Mouse (Mus musculus): ENCODE results near the gene Cygb.
"Not testable (repeated sequence)": the region's sequence is repeated elsewhere in the genome, so short reads cannot be mapped to it uniquely, and the experiment has no call there.

Gene Cygb

GRCm38 (mm10) chr11:116615735-116616437 is 38.2 kb downstream of the Cygb start:
- DNase-seq (ENCODE audit: low spot score), result peak; percentile 58

GRCm38 (mm10) chr11:116613234-116613633 is 40.9 kb downstream of the Cygb start:
- DNase-seq (ENCODE audit: low spot score), result no peak

- DNase-seq (ENCODE audit: low spot score), result no peak
Observed at GRCm38 (mm10) chr11:116612554-116612953, 41.6 kb downstream of the Cygb start.

GRCm38 (mm10) chr11:116611883-116612282 is 42.2 kb downstream of the Cygb start:
- no peak for DNase-seq (ENCODE audit: low spot score)

- not testable (repeated sequence) for DNase-seq (ENCODE audit: low spot score)
Observed at GRCm38 (mm10) chr11:116611168-116611567, 42.9 kb downstream of the Cygb start.

- peak; percentile 43 for DNase-seq (ENCODE audit: low spot score)
Observed at GRCm38 (mm10) chr11:116609965-116610630, 44.0 kb downstream of the Cygb start.

GRCm38 (mm10) chr11:116607717-116608116 is 46.4 kb downstream of the Cygb start:
- no peak for DNase-seq (ENCODE audit: low spot score)

- DNase-seq (ENCODE audit: low spot score), result no peak
Observed at GRCm38 (mm10) chr11:116604097-116604496, 50.0 kb downstream of the Cygb start.

- DNase-seq (ENCODE audit: low spot score), result no peak
Observed at GRCm38 (mm10) chr11:116603339-116603738, 50.8 kb downstream of the Cygb start.

- DNase-seq (ENCODE audit: low spot score), result no peak
Observed at GRCm38 (mm10) chr11:116602043-116602442, 52.1 kb downstream of the Cygb start.

- DNase-seq (ENCODE audit: low spot score), result no peak
Observed at GRCm38 (mm10) chr11:116601166-116601565, 52.9 kb downstream of the Cygb start.

- DNase-seq (ENCODE audit: low spot score), result no peak
Observed at GRCm38 (mm10) chr11:116599230-116599629, 54.9 kb downstream of the Cygb start.

- DNase-seq (ENCODE audit: low spot score), result no peak
Observed at GRCm38 (mm10) chr11:116598193-116598592, 55.9 kb downstream of the Cygb start.

- DNase-seq (ENCODE audit: low spot score), result no peak
Observed at GRCm38 (mm10) chr11:116596766-116597165, 57.3 kb downstream of the Cygb start.
